Mouse (Mus musculus) gastrocnemius, adult 8-10 months (tissue): ENCODE results near the gene Tlk1. TPM values are rescaled to one million over a fixed set of nuclear protein-coding genes. Genes with fewer than 3 reads are reported as not detected.
A peak's percentile ranks its signal among the peaks of the same experiment; 100 is the strongest.

Source experiments
- DNase-seq, 2 experiments: peaks; one replicate each; pipeline ENCODE4 v3.0.0; 2022; ENCODE audit warnings: low spot score in 2 of 2
- total RNA-seq, 4 experiments: library from RNA; stranded (reverse); gene quantifications; 2 replicates each; pipeline ENCODE4 v1.2.4; 2022

Gene Tlk1
- total RNA-seq, 4 experiments from 2014 or later, result 37.8 to 44.5 (median 40.8) TPM

DNA sequence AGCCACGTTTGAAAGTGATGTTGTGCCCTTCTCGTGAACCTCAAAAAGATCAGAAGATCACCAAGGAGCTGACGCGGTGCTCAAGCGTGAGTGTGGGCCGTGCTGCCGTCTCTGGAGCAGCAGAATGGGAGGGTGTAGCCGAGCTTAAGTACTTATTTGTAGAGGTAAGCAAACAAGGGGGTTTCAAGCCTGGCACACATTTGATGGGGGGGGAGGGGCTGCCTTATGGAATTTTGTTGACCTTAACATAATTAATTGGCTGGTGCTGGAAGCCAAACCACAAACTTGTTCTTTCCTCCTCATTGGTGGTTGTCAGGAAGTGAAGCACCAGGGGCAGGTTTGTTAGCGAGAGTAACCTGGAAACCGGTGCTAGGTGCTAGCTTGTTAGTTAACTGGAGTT, 129.8 kb downstream of the Tlk1 start:
- DNase-seq, result no peak

DNA sequence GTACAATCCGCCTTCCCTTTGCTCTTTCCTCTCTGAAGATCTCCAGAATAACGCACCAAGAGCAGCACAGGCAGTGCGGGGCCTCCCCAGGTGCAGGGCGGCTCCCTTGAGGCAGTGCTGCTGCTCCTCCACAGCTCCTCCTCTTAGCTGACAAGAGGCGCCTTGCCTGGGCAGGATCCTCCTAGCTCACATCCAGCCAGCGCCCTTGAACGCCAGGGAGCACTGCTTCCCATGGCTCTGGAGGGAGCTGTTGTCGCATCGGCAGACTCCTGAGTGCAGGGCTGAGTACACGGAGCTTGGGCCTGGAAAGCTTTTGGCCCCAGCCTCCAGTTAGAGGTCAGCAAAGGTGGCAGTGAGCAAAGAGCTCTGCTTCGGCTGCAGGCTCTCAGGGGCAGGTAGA, 135.3 kb downstream of the Tlk1 start:
- DNase-seq, result peak in 1 of 2 experiments; percentile 31

GRCm38 (mm10) chr2:70688454-70689078, 137.0 kb downstream of the Tlk1 start:
- DNase-seq, result no peak

DNA sequence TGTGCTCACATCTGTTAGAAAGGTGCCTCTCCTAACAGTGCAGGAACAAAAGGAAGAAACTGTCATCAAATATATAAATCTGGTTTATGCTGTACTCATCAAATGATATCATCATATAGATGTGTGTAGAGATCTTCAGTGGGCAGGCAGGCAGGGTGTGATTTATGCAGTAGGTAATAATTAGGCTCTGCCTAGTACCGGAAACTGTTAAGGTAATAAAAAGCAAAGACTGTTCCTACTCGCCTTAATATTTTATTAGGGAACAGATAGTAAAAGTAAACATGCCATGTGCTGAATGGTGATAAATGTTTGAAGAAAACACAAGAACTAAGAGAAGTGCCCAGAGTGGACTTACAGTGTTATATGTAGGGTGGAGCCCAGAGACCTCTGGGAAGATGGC, 143.2 kb downstream of the Tlk1 start:
- no peak for DNase-seq

GRCm38 (mm10) chr2:70673445-70674126, 151.9 kb downstream of the Tlk1 start:
- DNase-seq, result no peak

- DNase-seq, result no peak
Measured at GRCm38 (mm10) chr2:70672476-70672875, 153.1 kb downstream of the Tlk1 start.

DNA sequence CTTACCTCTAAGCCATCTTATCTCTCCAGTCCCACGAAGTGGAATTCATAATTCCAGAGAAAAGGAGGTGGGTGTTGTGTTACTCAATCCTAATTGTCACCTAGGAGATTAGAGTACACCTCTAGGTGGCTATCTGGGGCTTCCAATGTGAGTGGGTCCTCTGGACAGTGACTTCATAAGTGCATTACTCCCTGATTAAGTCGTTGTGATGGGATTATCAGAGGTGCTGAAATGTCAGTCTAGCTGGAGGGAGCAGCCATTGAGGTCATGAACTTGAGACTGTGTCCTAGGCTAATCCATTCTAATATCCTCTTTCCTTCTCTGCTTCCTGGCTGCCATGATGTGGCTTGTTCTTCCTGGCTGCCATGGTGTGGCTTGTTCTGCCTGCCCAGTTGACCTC, 155.6 kb downstream of the Tlk1 start:
- DNase-seq, result no peak

GRCm38 (mm10) chr2:70669241-70669640, 156.3 kb downstream of the Tlk1 start:
- no peak for DNase-seq

- DNase-seq, result no peak
Measured at GRCm38 (mm10) chr2:70667016-70667415, 158.5 kb downstream of the Tlk1 start.

DNA sequence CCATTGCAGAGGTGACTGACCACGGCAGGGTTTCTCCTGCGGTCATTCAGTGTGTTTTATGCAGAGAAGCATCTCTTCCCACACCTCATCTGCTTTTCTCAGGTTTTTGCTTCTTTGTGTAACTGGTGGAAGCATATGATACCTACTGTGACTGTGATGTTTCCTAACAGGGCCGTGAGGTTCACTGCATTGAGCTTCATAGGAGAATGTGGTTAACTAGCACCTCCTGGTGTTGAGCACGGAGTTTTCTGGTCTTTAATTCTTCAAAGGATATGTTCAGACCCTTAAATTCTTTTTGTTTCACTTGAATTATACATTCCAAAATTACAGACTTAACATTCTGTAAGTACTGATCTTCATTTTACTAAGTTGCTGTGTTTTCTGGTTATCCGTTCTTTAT, 161.8 kb downstream of the Tlk1 start:
- no peak for DNase-seq

Other genes with a start within 250 kb of the Tlk1 start
- gene Gorasp2, start 164.2 kb downstream of the Tlk1 start, total RNA-seq, result 10 to 100 TPM; 79.1 to 86.6 (median 82.1) TPM
- gene Gm26558, start 163.6 kb downstream of the Tlk1 start, total RNA-seq, result not detected
- gene Dcaf17, start 229.6 kb upstream of the Tlk1 start, total RNA-seq, result 1 to 10 TPM; 2.9 to 3.7 (median 3.6) TPM
- 1 to 10 TPM; 4.8 to 6.1 (median 5.4) TPM for gene Mettl8, start 229.9 kb upstream of the Tlk1 start, total RNA-seq